Mouse (Mus musculus) subcutaneous adipose tissue, adult 2 months (tissue): Measurements from ENCODE around the gene Lipn. TPM values are rescaled to one million over a fixed set of nuclear protein-coding genes. Genes with fewer than 3 reads are reported as not detected.

Experiments
- polyA plus RNA-seq: library from polyadenylated mRNA; depleted of rRNA; stranded (reverse); fragments of >200 nt; gene quantifications from 2 replicates; pipeline ENCODE4 v1.2.3, GENCODE M21; 2012; ENCODE audit warnings: low replicate concordance; rRNA removed

Lipn gene
- not detected in 2 replicates for polyA plus RNA-seq

GRCm38 (mm10) chr19:34066779-34067472, at the start of gene Lipn:
TSS of gene Lipn (plus strand) at chr19:34067358.

GRCm38 (mm10) chr19:34100633-34101032, 33.5 kb downstream of the Lipn start, which contains the start of gene Lipm:
TSS of gene Lipm (plus strand) at chr19:34100933.

Other genes with a start within 250 kb of the Lipn start
- 1.1 TPM in 1 of 2 replicates, not detected in the other for gene Lipf, start 106.2 kb upstream of the Lipn start, polyA plus RNA-seq
- gene Lipk, start 59.1 kb upstream of the Lipn start, polyA plus RNA-seq: 0.12 TPM in 1 of 2 replicates, not detected in the other
- not detected in 2 replicates for gene Lipm, start 33.6 kb downstream of the Lipn start, polyA plus RNA-seq
- 0.12 TPM in 1 of 2 replicates, not detected in the other for gene Ankrd22, start 98.7 kb downstream of the Lipn start, polyA plus RNA-seq
- gene Stambpl1, start 124.9 kb downstream of the Lipn start, polyA plus RNA-seq: 10.6 and 14.7 TPM in 2 replicates
- gene Acta2, start 188.2 kb downstream of the Lipn start, polyA plus RNA-seq: 509 and 3,738 TPM in 2 replicates
- gene Fas, start 223.3 kb downstream of the Lipn start, polyA plus RNA-seq: 3.8 and 12.5 TPM in 2 replicates